Mouse (Mus musculus): ENCODE measurements at regions not wholly inside any gene's neighbourhood (a gene's known extent, or its start where the extent isn't known, plus 50 kb on each side); places are given as distances from the start of the nearest gene placed in this dataset.

DNA sequence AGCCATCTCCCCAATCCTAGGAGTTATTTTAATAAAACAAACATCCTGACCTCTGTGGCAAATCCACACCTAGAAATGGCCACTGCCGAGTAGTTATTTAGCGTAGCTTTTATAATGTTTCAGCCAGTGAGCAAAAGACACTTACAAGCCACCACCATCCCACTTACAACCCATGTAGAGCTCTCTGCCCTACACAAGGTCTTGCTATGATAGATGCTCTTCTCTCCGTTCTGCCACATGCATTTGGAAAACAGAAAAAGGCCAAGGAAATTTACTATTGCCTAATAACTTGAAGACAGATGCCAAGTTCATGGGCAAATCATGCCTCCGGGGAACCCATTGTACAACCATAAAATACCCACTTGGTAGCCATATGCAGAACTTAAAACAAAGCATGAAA, 296.5 kb downstream of the Maf start:
- Histone ChIP-seq H3K4me1 (ENCODE audit: control insufficient read depth, insufficient read depth, insufficient read length, low read length) (0 out of 2 replicates have a peak, but pooled peaks cover 6% of the 10 kb centered on the region), H3K27ac (replicated peaks; ENCODE audit: low read depth, low read length) (no peak overlapping the region), H3K4me3 (ENCODE audit: insufficient read depth, low read depth, low read length) (no peak overlapping the region)

DNA sequence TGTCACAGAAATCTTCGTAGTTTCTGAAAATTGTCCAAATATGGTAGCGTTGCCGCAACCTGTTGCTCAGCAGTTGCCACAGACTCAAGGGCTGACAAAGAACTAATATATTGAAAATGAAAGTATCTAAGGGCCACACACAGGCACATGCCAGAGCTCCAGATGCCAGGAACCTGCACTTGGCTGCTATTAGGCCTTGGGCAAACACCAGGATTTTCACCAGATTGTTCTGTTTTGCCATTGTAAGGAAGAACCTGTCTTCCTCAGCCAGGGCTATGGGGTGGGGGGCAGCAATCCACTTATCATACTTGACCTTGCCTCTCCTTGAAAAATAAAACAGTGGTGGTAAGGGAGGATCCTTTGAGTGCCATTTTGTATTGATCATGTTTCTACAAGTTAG, 297.4 kb downstream of the Maf start:
- H3K4me1 ChIP-seq (ENCODE audit: control insufficient read depth, insufficient read depth, insufficient read length, low read length), result 0 out of 2 replicates have a peak, but pooled peaks cover 6% of the 10 kb centered on the region
- no peak overlapping the region for H3K27ac ChIP-seq (replicated peaks; ENCODE audit: low read depth, low read length)
- H3K4me3 ChIP-seq (ENCODE audit: insufficient read depth, low read depth, low read length), result no peak overlapping the region

GRCm38 (mm10) chr8:115407535-115407934, 300.1 kb downstream of the Maf start:
- H3K4me3 ChIP-seq (ENCODE audit: insufficient read depth, low read depth, low read length), result no peak overlapping the region
- no peak overlapping the region for H3K27ac ChIP-seq (replicated peaks; ENCODE audit: low read depth, low read length)
- peaks cover 8% of the 10 kb centered on the region; the same call in 1 of the 2 replicates for H3K4me1 ChIP-seq (ENCODE audit: control insufficient read depth, insufficient read depth, insufficient read length, low read length)

- peaks cover 2% of the 10 kb centered on the region; the same call in 1 of the 2 replicates for H3K4me1 ChIP-seq (ENCODE audit: control insufficient read depth, insufficient read depth, insufficient read length, low read length)
- H3K27ac ChIP-seq (replicated peaks; ENCODE audit: low read depth, low read length), result no peak overlapping the region
- H3K4me3 ChIP-seq (ENCODE audit: insufficient read depth, low read depth, low read length), result no peak overlapping the region
Measured at GRCm38 (mm10) chr8:115403601-115404000, 304.0 kb downstream of the Maf start.

DNA sequence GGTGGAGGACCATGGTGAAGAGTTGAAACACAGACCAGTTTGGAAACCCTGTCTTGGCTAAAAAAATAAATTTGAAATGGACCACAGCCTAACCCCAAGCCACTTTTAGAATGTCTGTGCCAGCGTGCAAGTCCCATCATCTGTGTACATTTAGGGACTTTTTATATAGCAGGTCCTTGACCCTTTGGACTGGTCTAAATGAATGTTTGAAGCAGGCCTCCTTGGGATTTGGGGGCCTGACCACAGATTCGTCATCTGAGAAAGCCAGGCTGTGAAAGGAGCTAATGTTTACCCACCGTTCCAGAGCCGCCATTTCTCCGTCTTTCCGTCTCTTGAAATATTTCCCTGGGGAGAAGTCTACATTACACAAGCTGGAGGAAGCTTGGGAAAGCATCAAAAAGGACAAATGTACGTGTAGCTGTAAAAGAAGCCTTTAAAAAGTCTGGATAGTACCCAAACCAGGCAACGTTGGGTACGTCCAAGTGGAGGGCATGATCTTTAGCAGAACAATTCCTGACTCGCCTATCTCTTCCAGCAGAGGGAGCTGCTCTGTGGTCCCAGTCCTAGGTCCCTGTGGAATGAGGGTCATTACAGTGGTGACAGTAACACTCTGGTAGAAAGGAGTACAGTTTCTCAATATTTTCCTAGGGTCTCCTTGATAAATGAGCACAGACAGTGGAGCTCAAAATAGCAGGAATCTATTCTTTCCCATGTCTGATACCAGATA, 305.0 kb downstream of the Maf start:
- H3K4me3 ChIP-seq (ENCODE audit: insufficient read depth, low read depth, low read length), result no peak overlapping the region
- H3K4me1 ChIP-seq (ENCODE audit: control insufficient read depth, insufficient read depth, insufficient read length, low read length), result peaks cover 2% of the 10 kb centered on the region; the same call in 1 of the 2 replicates

More for the DNA sequence above, 305.0 kb downstream of the Maf start:
- no peak overlapping the region for H3K27ac ChIP-seq (replicated peaks; ENCODE audit: low read depth, low read length)

Measured in brown adipose tissue, adult 24 weeks (tissue).